Mouse (Mus musculus) lung, postnatal 0 days (tissue): ENCODE measurements around the gene Chrna1.

Source experiments
- CTCF ChIP-seq: IDR thresholded peaks from 2 replicates; pipeline ENCODE4 v1.5.1; 2016; ENCODE audit warnings: antibody characterized with exemption, mild to moderate bottlenecking
- EP300 ChIP-seq: IDR thresholded peaks from 2 replicates; pipeline ENCODE4 v1.6.1; 2016; ENCODE audit warnings: antibody characterized with exemption, mild to moderate bottlenecking, control low read depth

DNA sequence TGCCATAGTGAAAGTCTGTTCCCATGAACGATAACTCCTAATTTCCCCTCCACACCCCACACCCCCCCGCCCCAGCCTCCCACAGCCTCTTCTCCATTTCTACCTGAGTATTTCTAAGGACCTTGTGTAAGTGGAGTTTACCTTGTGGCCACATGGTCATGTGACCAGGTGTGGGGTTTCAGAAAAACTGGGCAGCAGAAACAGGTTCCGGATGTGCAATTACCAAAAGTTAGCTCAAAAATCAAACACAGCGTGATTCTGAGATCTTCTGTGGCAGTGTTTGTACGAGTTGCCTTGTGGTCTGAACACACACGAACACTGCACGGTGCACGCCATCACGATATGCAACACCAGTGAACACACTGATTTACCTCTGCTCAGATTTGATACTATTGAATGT lies 17.5 kb downstream of the Chrna1 start:
- TF ChIP-seq CTCF (no peak), EP300 (no peak)
